Comparison of ENCODE assay signal across 11 mouse cellular contexts in the genomic region with DNA sequence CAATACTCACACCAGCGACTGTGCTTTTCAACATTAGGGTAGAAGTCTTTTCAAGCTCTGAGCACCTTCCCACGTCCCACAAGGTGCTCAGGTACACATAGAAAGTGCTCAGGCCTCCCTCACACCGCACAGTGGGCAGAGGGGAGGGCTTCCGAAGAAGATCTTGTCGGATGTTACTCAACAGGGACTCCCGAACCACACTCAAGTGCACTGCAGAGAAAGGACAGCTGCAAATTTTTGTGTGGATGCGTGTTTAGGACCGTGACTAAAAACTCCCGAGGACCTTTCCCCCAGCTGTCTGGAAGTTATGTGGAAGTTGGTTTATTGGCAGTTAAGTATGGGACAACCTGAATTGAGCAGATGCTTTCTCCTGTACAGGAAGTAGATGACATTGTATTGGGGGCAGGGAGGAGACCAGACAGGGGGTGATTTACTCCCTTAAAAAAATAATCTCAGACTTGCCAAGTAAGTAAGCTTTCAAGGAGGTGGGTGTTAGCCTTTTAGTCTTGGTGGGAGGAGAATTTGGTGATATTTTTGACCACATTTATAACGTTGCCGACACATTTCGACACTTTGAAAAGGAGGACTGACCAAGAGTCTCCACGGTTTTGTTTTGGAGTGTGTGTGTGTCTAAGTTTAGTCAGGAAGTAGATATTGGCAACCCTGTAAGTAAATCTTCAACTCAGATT. TPM values are rescaled to one million over a fixed set of nuclear protein-coding genes. Genes with fewer than 3 reads are reported as not detected.
DNase-seq lines count a peak whose midpoint lies in the region; ATAC-seq and TF ChIP-seq lines count a peak whose summit lies in the region.
"Had no signal": no experiment of that assay in that cellular context is flagged by ENCODE, and none has a peak within 500 bp of the region (broad histone marks: within the 10 kb centered on the region; RNA-seq: fewer than 3 reads in every experiment).

No protein-coding gene starts in this region.

- H3K4me1 ChIP-seq in kidney, postnatal 0 days (replicated peaks; ENCODE audit: insufficient read depth, low read length) = peaks cover 39% of the 10 kb centered on the region
- H3K4me1 ChIP-seq in intestine, postnatal 0 days (replicated peaks; ENCODE audit: control insufficient read depth, insufficient read depth, low read length) = no peaks in the 10 kb centered on the region; the same call in 1 of the 2 replicates
- peaks cover 75% of the 10 kb centered on the region for H3K4me1 ChIP-seq in neural tube, embryonic 12.5 days

- TF ChIP-seq CTCF in kidney, postnatal 0 days (IDR thresholded peaks at IDR 0.05; ENCODE audit: low read depth) = no peak
- no peak for TF ChIP-seq CTCF in intestine, postnatal 0 days (IDR thresholded peaks at IDR 0.05; ENCODE audit: low read depth)

- DNase-seq in CD4-positive, CD25-positive, alpha-beta regulatory T cell, adult 2 months (ENCODE audit: low read depth, low spot score) = peak; percentile 4
- DNase-seq in kidney, postnatal 0 days (ENCODE audit: low spot score) = peak; percentile 50
- DNase-seq in kidney, postnatal 10 days = no peak
- DNase-seq in gastrocnemius, adult 18-20 months (ENCODE audit: low spot score) = no peak
- no peak for DNase-seq in gastrocnemius, postnatal 10 days
- DNase-seq: cerebellum, adult 2 months; layer of hippocampus, postnatal 36 days; right cerebral cortex, postnatal 25 days had no signal

- no peaks in the 10 kb centered on the region for H3K9me3 ChIP-seq in kidney, postnatal 0 days (replicated peaks; ENCODE audit: low read length)
- H3K9me3 ChIP-seq in intestine, postnatal 0 days (ENCODE audit: control insufficient read depth) = no peaks in the 10 kb centered on the region
- no peaks in the 10 kb centered on the region for H3K9me3 ChIP-seq in neural tube, embryonic 12.5 days

- no peak overlapping the region for H3K9ac ChIP-seq in kidney, postnatal 0 days (ENCODE audit: low read depth, low read length)
- H3K9ac ChIP-seq in intestine, postnatal 0 days (ENCODE audit: low read depth, low read length) = no peak overlapping the region
- H3K9ac ChIP-seq in neural tube, embryonic 12.5 days = no peak overlapping the region

- H3K4me3 ChIP-seq in kidney, postnatal 0 days (replicated peaks; ENCODE audit: low read depth, low read length) = no peak overlapping the region
- H3K4me3 ChIP-seq in intestine, postnatal 0 days (ENCODE audit: low read depth, low read length) = no peak overlapping the region
- H3K4me3 ChIP-seq in neural tube, embryonic 12.5 days = no peak overlapping the region

- peak overlapping the region; percentile 14; the same call in 1 of the 2 replicates for H3K4me2 ChIP-seq in kidney, postnatal 0 days (ENCODE audit: low read length)
- 0 out of 2 replicates have a peak overlapping the region, but pooled peaks have one; percentile 2 for H3K4me2 ChIP-seq in intestine, postnatal 0 days (replicated peaks; ENCODE audit: low read depth)
- peak overlapping the region; percentile 28 for H3K4me2 ChIP-seq in neural tube, embryonic 12.5 days (replicated peaks)

- H3K27ac ChIP-seq in kidney, postnatal 0 days = no peak overlapping the region; the same call in 1 of the 2 replicates
- no peak overlapping the region for H3K27ac ChIP-seq in intestine, postnatal 0 days (ENCODE audit: low read depth, low read length)
- H3K27ac ChIP-seq in neural tube, embryonic 12.5 days = no peak overlapping the region

- WGBS in kidney, postnatal 0 days = 15% methylated on average over 13 of the region's 13 CpGs
- WGBS in intestine, postnatal 0 days = 28% methylated on average over 13 of the region's 13 CpGs
- 12% methylated on average over 13 of the region's 13 CpGs for WGBS in neural tube, embryonic 12.5 days

- H3K36me3 ChIP-seq in kidney, postnatal 0 days (ENCODE audit: insufficient read depth, low read length) = no peaks in the 10 kb centered on the region
- H3K36me3 ChIP-seq in intestine, postnatal 0 days (ENCODE audit: control insufficient read depth, insufficient read depth) = 0 out of 2 replicates have a peak, but pooled peaks cover 4% of the 10 kb centered on the region
- no peaks in the 10 kb centered on the region for H3K36me3 ChIP-seq in neural tube, embryonic 12.5 days

- ATAC-seq in CD4-positive, CD25-positive, alpha-beta regulatory T cell, adult 4 months = no peak
- ATAC-seq in kidney, postnatal 0 days (replicated peaks; ENCODE audit: low FRiP score, low read depth) = no peak
- ATAC-seq in intestine, postnatal 0 days = no peak
- ATAC-seq in neural tube, embryonic 12.5 days (ENCODE audit: low FRiP score, low read depth) = no peak

- no peaks in the 10 kb centered on the region for H3K27me3 ChIP-seq in kidney, postnatal 0 days (ENCODE audit: insufficient read depth, low read length)
- H3K27me3 ChIP-seq in intestine, postnatal 0 days (replicated peaks; ENCODE audit: control insufficient read depth, insufficient read depth, low read length) = no peaks in the 10 kb centered on the region
- H3K27me3 ChIP-seq in neural tube, embryonic 12.5 days (replicated peaks) = peaks cover 5% of the 10 kb centered on the region; the same call in 1 of the 2 replicates

RNA-seq across cellular contexts. Expression of gene Tcf7l2, which starts 5.8 kb away (rescaled TPM):
- 1 to 10 TPM; 2.4 to 3.5 TPM for polyA plus RNA-seq in CD4-positive, CD25-positive, alpha-beta regulatory T cell, adult 4 months (2017; shearing (Covaris generic))
- 53.4 and 55.1 TPM in 2 replicates for polyA plus RNA-seq in kidney, postnatal 0 days (2015; fragmentation: Nextera tagmentation; extraction: Ambion mirVana)
- polyA plus RNA-seq in intestine, postnatal 0 days (2015; fragmentation: Nextera tagmentation; extraction: Ambion mirVana) = 32.4 and 37.4 TPM in 2 replicates
- 39.1 and 39.5 TPM in 2 replicates for polyA plus RNA-seq in neural tube, embryonic 12.5 days (2016; fragmentation: Nextera tagmentation; extraction: Ambion mirVana)
- 1 to 10 TPM; 6.9 to 7.8 TPM for total RNA-seq in gastrocnemius, adult 18-20 months (2021)
- 10 to 100 TPM; 18.2 to 27.3 TPM for total RNA-seq in gastrocnemius, postnatal 10 days (2021)

Comparison
In these comparisons a context has a peak if more than half of its experiments do, and no peak if none do; other contexts are left out.
1. DNase-seq: peak in CD4-positive, CD25-positive, alpha-beta regulatory T cell, adult 2 months (single experiment) and kidney, postnatal 0 days (single experiment); none in kidney, postnatal 10 days (single experiment), gastrocnemius, adult 18-20 months (single experiment) and gastrocnemius, postnatal 10 days (single experiment).
2. Peak in every context shown above with its lines, with median percentiles within 50 percentile points of each other: H3K4me2 ChIP-seq.